Mouse (Mus musculus) heart, adult 2 months (tissue): Measurements from ENCODE around the gene Prss36.

Experiments
- CTCF ChIP-seq: fragments of 200-600 bp; IDR thresholded peaks from 2 replicates; pipeline ENCODE4 v1.8.1; 2022; ENCODE audit warnings: antibody characterized with exemption, mild to moderate bottlenecking, moderate library complexity
- EP300 ChIP-seq: fragments of 200-500 bp; IDR thresholded peaks from 2 replicates; pipeline ENCODE4 v1.6.1; 2011; ENCODE audit warnings: low read depth, low read length, control low read depth; ENCODE audit not compliant: insufficient read depth
- POLR2A ChIP-seq: fragments of 200-500 bp; IDR thresholded peaks from 2 replicates; pipeline ENCODE4 v1.6.1; 2011; ENCODE audit warnings: mild to moderate bottlenecking, low read depth, low read length, control low read depth; ENCODE audit not compliant: insufficient read depth

DNA sequence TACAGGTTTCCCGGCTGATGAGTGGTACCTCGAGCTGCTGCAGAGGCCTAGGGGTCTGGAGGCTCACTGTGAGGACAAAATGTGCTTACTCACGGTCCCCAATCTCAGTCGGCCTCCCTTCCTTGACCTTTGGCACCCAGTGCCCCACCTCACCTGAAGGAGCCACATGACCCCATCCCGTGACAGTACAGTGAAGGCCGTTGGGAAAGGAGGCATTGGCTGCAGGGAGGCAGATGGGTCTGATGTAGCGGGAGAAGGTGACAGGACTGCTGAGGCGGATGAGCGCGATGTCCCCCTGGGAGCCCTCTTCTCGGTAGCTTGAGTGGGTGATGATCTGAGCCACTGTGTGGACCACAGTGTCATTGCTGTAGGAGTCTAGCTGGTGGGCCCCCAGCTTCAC lies 19.7 kb downstream of the Prss36 start:
- TF ChIP-seq POLR2A, result no peak
- TF ChIP-seq CTCF, result no peak
- no peak for TF ChIP-seq EP300
